Mouse (Mus musculus): ENCODE results near the gene Scn2a. TPM values are rescaled to one million over a fixed set of nuclear protein-coding genes. Genes with fewer than 3 reads are reported as not detected.
"Not testable (repeated sequence)": the region's sequence is repeated elsewhere in the genome, so short reads cannot be mapped to it uniquely, and the experiment has no call there.

The Scn2a gene
- total and polyA plus RNA-seq, 3 experiments, result not detected

- no peaks in the 10 kb centered on the region for H3K4me1 ChIP-seq (ENCODE audit: control insufficient read depth in 1 of 2, insufficient read depth in 2 of 2, low read length in 2 of 2)
- no peaks in the 10 kb centered on the region for H3K36me3 ChIP-seq (ENCODE audit: control insufficient read depth in 1 of 2, insufficient read depth in 2 of 2, low read length in 2 of 2)
- no peaks in the 10 kb centered on the region for H3K9me3 ChIP-seq (replicated peaks; ENCODE audit: insufficient read depth, low read length)
- H3K4me3 ChIP-seq (ENCODE audit: control insufficient read depth in 1 of 2, insufficient read depth in 1 of 2, low read depth in 2 of 2, low read length in 2 of 2), result no peak overlapping the region
- H3K79me2 ChIP-seq (ENCODE audit: control insufficient read depth, insufficient read depth, low read length, poor library complexity), result no peaks in the 10 kb centered on the region
- TF ChIP-seq TAL1 (IDR thresholded peaks at IDR 0.05; ENCODE audit: low read length), result no peak
- no peak for TF ChIP-seq E2F4 (IDR thresholded peaks at IDR 0.05; ENCODE audit: borderline replicate concordance, low read depth, low read length)
- no peak for TF ChIP-seq SMC3 (IDR thresholded peaks at IDR 0.05; ENCODE audit: low read depth, low read length)
- TF ChIP-seq CTCF (IDR thresholded peaks at IDR 0.05 in 2 of 3, conservative IDR thresholded peaks at IDR 0.05 in 1 of 3; ENCODE audit: control insufficient read depth in 1 of 3, insufficient read depth in 1 of 3, low read depth in 2 of 3, low read length in 3 of 3, poor library complexity in 1 of 3, severe bottlenecking in 1 of 3), result no peak
- no peak for TF ChIP-seq MAZ (IDR thresholded peaks at IDR 0.05; ENCODE audit: low read depth, low read length)
- TF ChIP-seq RCOR1 (IDR thresholded peaks at IDR 0.05; ENCODE audit: low read depth, low read length), result no peak
- no peak for TF ChIP-seq BHLHE40 (IDR thresholded peaks at IDR 0.05; ENCODE audit: borderline replicate concordance, low read depth, low read length)
- no peak for TF ChIP-seq RAD21 (IDR thresholded peaks at IDR 0.05; ENCODE audit: low read depth, low read length)
- no peak for TF ChIP-seq TCF12 (IDR thresholded peaks at IDR 0.05; ENCODE audit: low read depth, low read length)
- no peak for TF ChIP-seq KAT2A (conservative IDR thresholded peaks at IDR 0.05; ENCODE audit: low read depth, low read length)
- no peak for TF ChIP-seq ZMIZ1 (IDR thresholded peaks at IDR 0.05; ENCODE audit: low read depth, low read length)
- TF ChIP-seq ZKSCAN1 (IDR thresholded peaks at IDR 0.05; ENCODE audit: low read depth, low read length), result no peak
- no peak for TF ChIP-seq SIN3A (IDR thresholded peaks at IDR 0.05; ENCODE audit: low read length)
- no peak for TF ChIP-seq MXI1 (IDR thresholded peaks at IDR 0.05; ENCODE audit: low read depth, low read length)
- H3K27me3 ChIP-seq (ENCODE audit: control insufficient read depth in 1 of 2, insufficient read depth in 2 of 2, low read length in 2 of 2), result no peaks in the 10 kb centered on the region
- DNase-seq (ENCODE audit: low read depth, low spot score), result no peak
- no peak overlapping the region for H3K27ac ChIP-seq (ENCODE audit: control insufficient read depth, low read depth, low read length)
- H3K9ac ChIP-seq (ENCODE audit: control insufficient read depth, low read depth, low read length, poor library complexity, severe bottlenecking), result no peak overlapping the region
Measured at GRCm38 (mm10) chr2:65801054-65801709, 180.6 kb downstream of the Scn2a start.

- no peaks in the 10 kb centered on the region for H3K36me3 ChIP-seq (ENCODE audit: control insufficient read depth in 1 of 2, insufficient read depth in 2 of 2, low read length in 2 of 2)
- no peaks in the 10 kb centered on the region for H3K27me3 ChIP-seq (ENCODE audit: control insufficient read depth in 1 of 2, insufficient read depth in 2 of 2, low read length in 2 of 2)
- H3K4me1 ChIP-seq (ENCODE audit: control insufficient read depth in 1 of 2, insufficient read depth in 2 of 2, low read length in 2 of 2), result no peaks in the 10 kb centered on the region
- H3K79me2 ChIP-seq (ENCODE audit: control insufficient read depth, insufficient read depth, low read length, poor library complexity), result no peaks in the 10 kb centered on the region
- no peak for DNase-seq (ENCODE audit: low read depth, low spot score)
- TF ChIP-seq NRF1 (IDR thresholded peaks at IDR 0.05; ENCODE audit: insufficient read depth, low read depth, low read length, poor library complexity, severe bottlenecking) (no peak), MYB (IDR thresholded peaks at IDR 0.05; ENCODE audit: low read depth, low read length) (no peak), ZC3H11A (IDR thresholded peaks at IDR 0.05; ENCODE audit: low read depth, low read length) (no peak), MXI1 (IDR thresholded peaks at IDR 0.05; ENCODE audit: low read depth, low read length) (no peak), MAX (IDR thresholded peaks at IDR 0.05; ENCODE audit: low read length) (no peak), HCFC1 (IDR thresholded peaks at IDR 0.05; ENCODE audit: low read depth, low read length) (no peak), E2F4 (IDR thresholded peaks at IDR 0.05; ENCODE audit: borderline replicate concordance, low read depth, low read length) (no peak), TCF12 (IDR thresholded peaks at IDR 0.05; ENCODE audit: low read depth, low read length) (no peak), CTCF (IDR thresholded peaks at IDR 0.05 in 2 of 3, conservative IDR thresholded peaks at IDR 0.05 in 1 of 3; ENCODE audit: control insufficient read depth in 1 of 3, insufficient read depth in 1 of 3, low read depth in 2 of 3, low read length in 3 of 3, poor library complexity in 1 of 3, severe bottlenecking in 1 of 3) (no peak), USF2 (IDR thresholded peaks at IDR 0.05; ENCODE audit: borderline replicate concordance in 1 of 2, insufficient read depth in 1 of 2, low read depth in 1 of 2, low read length in 2 of 2) (no peak), UBTF (IDR thresholded peaks at IDR 0.05; ENCODE audit: borderline replicate concordance, insufficient read depth, low read depth, low read length) (no peak), ELF1 (IDR thresholded peaks at IDR 0.05; ENCODE audit: low read depth, low read length) (no peak), ZNF384 (IDR thresholded peaks at IDR 0.05; ENCODE audit: low read depth, low read length) (no peak), RCOR1 (IDR thresholded peaks at IDR 0.05; ENCODE audit: low read depth, low read length) (no peak), EP300 (IDR thresholded peaks at IDR 0.05; ENCODE audit: low read depth in 1 of 2, low read length in 2 of 2) (no peak)
- H3K4me3 ChIP-seq (ENCODE audit: control insufficient read depth in 1 of 2, insufficient read depth in 1 of 2, low read depth in 2 of 2, low read length in 2 of 2), result no peak overlapping the region
- H3K9me3 ChIP-seq (replicated peaks; ENCODE audit: insufficient read depth, low read length), result no peaks in the 10 kb centered on the region
- no peak overlapping the region for H3K9ac ChIP-seq (ENCODE audit: control insufficient read depth, low read depth, low read length, poor library complexity, severe bottlenecking)
- no peak overlapping the region for H3K27ac ChIP-seq (ENCODE audit: control insufficient read depth, low read depth, low read length)
Measured at GRCm38 (mm10) chr2:65806556-65806955, 186.0 kb downstream of the Scn2a start.

GRCm38 (mm10) chr2:65811203-65811602 lies 190.6 kb downstream of the Scn2a start:
- not testable (repeated sequence) for H3K4me1 ChIP-seq (ENCODE audit: control insufficient read depth in 1 of 2, insufficient read depth in 2 of 2, low read length in 2 of 2); H3K27me3 ChIP-seq (ENCODE audit: control insufficient read depth in 1 of 2, insufficient read depth in 2 of 2, low read length in 2 of 2); H3K9me3 ChIP-seq (replicated peaks; ENCODE audit: insufficient read depth, low read length); H3K4me3 ChIP-seq (ENCODE audit: control insufficient read depth in 1 of 2, insufficient read depth in 1 of 2, low read depth in 2 of 2, low read length in 2 of 2); H3K9ac ChIP-seq (ENCODE audit: control insufficient read depth, low read depth, low read length, poor library complexity, severe bottlenecking); DNase-seq (ENCODE audit: low read depth, low spot score); H3K79me2 ChIP-seq (ENCODE audit: control insufficient read depth, insufficient read depth, low read length, poor library complexity); H3K36me3 ChIP-seq (ENCODE audit: control insufficient read depth in 1 of 2, insufficient read depth in 2 of 2, low read length in 2 of 2); H3K27ac ChIP-seq (ENCODE audit: control insufficient read depth, low read depth, low read length)

All from MEL (cell line).